Mouse (Mus musculus): Measurements from ENCODE around the gene Cabp2. TPM values are rescaled to one million over a fixed set of nuclear protein-coding genes. Genes with fewer than 3 reads are reported as not detected.

Cabp2 gene
- polyA plus RNA-seq, 1 experiment from 2014 or later = not detected

GRCm38 (mm10) chr19:4101466-4101865 is 20.1 kb downstream of the Cabp2 start:
- Histone ChIP-seq H3K4me3 (ENCODE audit: low read depth, low read length) (no peak overlapping the region; the same call in 1 of the 2 replicates), H3K27me3 (ENCODE audit: control insufficient read depth, insufficient read depth, low read length) (peaks cover 19% of the 10 kb centered on the region), H3K9ac (replicated peaks; ENCODE audit: low read length) (peak overlapping the region; percentile 51), H3K4me2 (ENCODE audit: low read depth, low read length) (no peak overlapping the region; the same call in 1 of the 2 replicates), H3K9me3 (replicated peaks; ENCODE audit: control insufficient read depth, low read length) (no peaks in the 10 kb centered on the region), H3K4me1 (ENCODE audit: control insufficient read depth, insufficient read depth, low read length) (peaks cover 4% of the 10 kb centered on the region; the same call in 1 of the 2 replicates), H3K27ac (replicated peaks; ENCODE audit: low read depth, low read length) (no peak overlapping the region), H3K36me3 (replicated peaks; ENCODE audit: control insufficient read depth, insufficient read depth, low read depth, low read length) (no peaks in the 10 kb centered on the region)
- no peak for DNase-seq (ENCODE audit: low spot score)
- ATAC-seq (replicated peaks; ENCODE audit: insufficient number of reproducible peaks, low FRiP score, low TSS enrichment, low read depth) = no peak
- 53% methylated on average over 6 of the region's 6 CpGs for WGBS

GRCm38 (mm10) chr19:4102049-4102448 is 20.7 kb downstream of the Cabp2 start:
- 64% methylated on average over 2 of the region's 2 CpGs for WGBS
- peaks cover 4% of the 10 kb centered on the region; the same call in 1 of the 2 replicates for H3K4me1 ChIP-seq (ENCODE audit: control insufficient read depth, insufficient read depth, low read length)
- H3K9me3 ChIP-seq (replicated peaks; ENCODE audit: control insufficient read depth, low read length) = no peaks in the 10 kb centered on the region
- DNase-seq (ENCODE audit: low spot score) = no peak
- no peak overlapping the region for H3K4me2 ChIP-seq (ENCODE audit: low read depth, low read length)
- no peak overlapping the region for H3K4me3 ChIP-seq (ENCODE audit: low read depth, low read length)
- peaks cover 19% of the 10 kb centered on the region for H3K27me3 ChIP-seq (ENCODE audit: control insufficient read depth, insufficient read depth, low read length)
- H3K9ac ChIP-seq (replicated peaks; ENCODE audit: low read length) = no peak overlapping the region
- no peak overlapping the region for H3K27ac ChIP-seq (replicated peaks; ENCODE audit: low read depth, low read length)
- H3K36me3 ChIP-seq (replicated peaks; ENCODE audit: control insufficient read depth, insufficient read depth, low read depth, low read length) = no peaks in the 10 kb centered on the region
- ATAC-seq (replicated peaks; ENCODE audit: insufficient number of reproducible peaks, low FRiP score, low TSS enrichment, low read depth) = no peak

- Histone ChIP-seq H3K9me3 (replicated peaks; ENCODE audit: control insufficient read depth, low read length) (no peaks in the 10 kb centered on the region), H3K9ac (replicated peaks; ENCODE audit: low read length) (no peak overlapping the region), H3K4me1 (ENCODE audit: control insufficient read depth, insufficient read depth, low read length) (peaks cover 4% of the 10 kb centered on the region; the same call in 1 of the 2 replicates), H3K27me3 (ENCODE audit: control insufficient read depth, insufficient read depth, low read length) (peaks cover 19% of the 10 kb centered on the region), H3K4me3 (ENCODE audit: low read depth, low read length) (no peak overlapping the region), H3K36me3 (replicated peaks; ENCODE audit: control insufficient read depth, insufficient read depth, low read depth, low read length) (no peaks in the 10 kb centered on the region), H3K27ac (replicated peaks; ENCODE audit: low read depth, low read length) (no peak overlapping the region), H3K4me2 (ENCODE audit: low read depth, low read length) (no peak overlapping the region)
- no peak for DNase-seq (ENCODE audit: low spot score)
- ATAC-seq (replicated peaks; ENCODE audit: insufficient number of reproducible peaks, low FRiP score, low TSS enrichment, low read depth) = no peak
- 93% methylated on average over 12 of the region's 12 CpGs for WGBS
These were observed 21.2 kb downstream of the Cabp2 start for GRCm38 (mm10) chr19:4102626-4103025.

GRCm38 (mm10) chr19:4103294-4103693 is 21.9 kb downstream of the Cabp2 start:
- no peak overlapping the region for H3K9ac ChIP-seq (replicated peaks; ENCODE audit: low read length)
- peaks cover 4% of the 10 kb centered on the region; the same call in 1 of the 2 replicates for H3K4me1 ChIP-seq (ENCODE audit: control insufficient read depth, insufficient read depth, low read length)
- no peak overlapping the region for H3K4me3 ChIP-seq (ENCODE audit: low read depth, low read length)
- DNase-seq (ENCODE audit: low spot score) = no peak
- H3K27me3 ChIP-seq (ENCODE audit: control insufficient read depth, insufficient read depth, low read length) = peaks cover 19% of the 10 kb centered on the region
- H3K9me3 ChIP-seq (replicated peaks; ENCODE audit: control insufficient read depth, low read length) = no peaks in the 10 kb centered on the region
- 91% methylated on average over 18 of the region's 18 CpGs for WGBS
- H3K27ac ChIP-seq (replicated peaks; ENCODE audit: low read depth, low read length) = no peak overlapping the region
- no peak for ATAC-seq (replicated peaks; ENCODE audit: insufficient number of reproducible peaks, low FRiP score, low TSS enrichment, low read depth)
- H3K4me2 ChIP-seq (ENCODE audit: low read depth, low read length) = no peak overlapping the region
- H3K36me3 ChIP-seq (replicated peaks; ENCODE audit: control insufficient read depth, insufficient read depth, low read depth, low read length) = no peaks in the 10 kb centered on the region

GRCm38 (mm10) chr19:4103792-4104191 is 22.4 kb downstream of the Cabp2 start:
- no peak overlapping the region for H3K4me3 ChIP-seq (ENCODE audit: low read depth, low read length)
- DNase-seq (ENCODE audit: low spot score) = no peak
- no peaks in the 10 kb centered on the region for H3K9me3 ChIP-seq (replicated peaks; ENCODE audit: control insufficient read depth, low read length)
- H3K4me2 ChIP-seq (ENCODE audit: low read depth, low read length) = no peak overlapping the region
- H3K36me3 ChIP-seq (replicated peaks; ENCODE audit: control insufficient read depth, insufficient read depth, low read depth, low read length) = no peaks in the 10 kb centered on the region
- no peak for ATAC-seq (replicated peaks; ENCODE audit: insufficient number of reproducible peaks, low FRiP score, low TSS enrichment, low read depth)
- H3K27ac ChIP-seq (replicated peaks; ENCODE audit: low read depth, low read length) = no peak overlapping the region
- WGBS = 83% methylated on average over 3 of the region's 3 CpGs
- H3K9ac ChIP-seq (replicated peaks; ENCODE audit: low read length) = no peak overlapping the region
- H3K4me1 ChIP-seq (ENCODE audit: control insufficient read depth, insufficient read depth, low read length) = peaks cover 4% of the 10 kb centered on the region; the same call in 1 of the 2 replicates
- peaks cover 19% of the 10 kb centered on the region for H3K27me3 ChIP-seq (ENCODE audit: control insufficient read depth, insufficient read depth, low read length)

- Histone ChIP-seq H3K4me3 (ENCODE audit: low read depth, low read length) (no peak overlapping the region), H3K27ac (replicated peaks; ENCODE audit: low read depth, low read length) (no peak overlapping the region), H3K9me3 (replicated peaks; ENCODE audit: control insufficient read depth, low read length) (no peaks in the 10 kb centered on the region), H3K27me3 (ENCODE audit: control insufficient read depth, insufficient read depth, low read length) (peaks cover 17% of the 10 kb centered on the region), H3K4me1 (ENCODE audit: control insufficient read depth, insufficient read depth, low read length) (peaks cover 2% of the 10 kb centered on the region; the same call in 1 of the 2 replicates), H3K36me3 (replicated peaks; ENCODE audit: control insufficient read depth, insufficient read depth, low read depth, low read length) (no peaks in the 10 kb centered on the region), H3K4me2 (ENCODE audit: low read depth, low read length) (no peak overlapping the region), H3K9ac (replicated peaks; ENCODE audit: low read length) (no peak overlapping the region)
- DNase-seq (ENCODE audit: low spot score) (no peak), ATAC-seq (replicated peaks; ENCODE audit: insufficient number of reproducible peaks, low FRiP score, low TSS enrichment, low read depth) (no peak)
- 89% methylated on average over 16 of the region's 16 CpGs for WGBS
These were observed 23.4 kb downstream of the Cabp2 start for GRCm38 (mm10) chr19:4104675-4105194.

- Histone ChIP-seq H3K36me3 (replicated peaks; ENCODE audit: control insufficient read depth, insufficient read depth, low read depth, low read length) (no peaks in the 10 kb centered on the region), H3K4me3 (ENCODE audit: low read depth, low read length) (no peak overlapping the region), H3K27ac (replicated peaks; ENCODE audit: low read depth, low read length) (no peak overlapping the region), H3K27me3 (ENCODE audit: control insufficient read depth, insufficient read depth, low read length) (peaks cover 1% of the 10 kb centered on the region), H3K4me1 (ENCODE audit: control insufficient read depth, insufficient read depth, low read length) (no peaks in the 10 kb centered on the region), H3K9ac (replicated peaks; ENCODE audit: low read length) (no peak overlapping the region), H3K4me2 (ENCODE audit: low read depth, low read length) (no peak overlapping the region), H3K9me3 (replicated peaks; ENCODE audit: control insufficient read depth, low read length) (no peaks in the 10 kb centered on the region)
- WGBS = 93% methylated on average over 14 of the region's 14 CpGs
- DNase-seq (ENCODE audit: low spot score) (no peak), ATAC-seq (replicated peaks; ENCODE audit: insufficient number of reproducible peaks, low FRiP score, low TSS enrichment, low read depth) (no peak)
These were observed 25.3 kb downstream of the Cabp2 start for GRCm38 (mm10) chr19:4106654-4107053.

- Histone ChIP-seq H3K4me1 (ENCODE audit: control insufficient read depth, insufficient read depth, low read length) (no peaks in the 10 kb centered on the region), H3K36me3 (replicated peaks; ENCODE audit: control insufficient read depth, insufficient read depth, low read depth, low read length) (peaks cover 2% of the 10 kb centered on the region; the same call in 1 of the 2 replicates), H3K4me2 (ENCODE audit: low read depth, low read length) (no peak overlapping the region), H3K9me3 (replicated peaks; ENCODE audit: control insufficient read depth, low read length) (no peaks in the 10 kb centered on the region), H3K27ac (replicated peaks; ENCODE audit: low read depth, low read length) (no peak overlapping the region), H3K4me3 (ENCODE audit: low read depth, low read length) (no peak overlapping the region), H3K9ac (replicated peaks; ENCODE audit: low read length) (no peak overlapping the region), H3K27me3 (ENCODE audit: control insufficient read depth, insufficient read depth, low read length) (no peaks in the 10 kb centered on the region)
- DNase-seq (ENCODE audit: low spot score) (no peak), ATAC-seq (replicated peaks; ENCODE audit: insufficient number of reproducible peaks, low FRiP score, low TSS enrichment, low read depth) (no peak)
- 83% methylated on average over 9 of the region's 9 CpGs for WGBS
These were observed 27.2 kb downstream of the Cabp2 start for GRCm38 (mm10) chr19:4108535-4108934.

All from embryonic facial prominence, embryonic 11.5 days (tissue).